Mouse (Mus musculus): ENCODE data around the gene Lima1. TPM values are rescaled to one million over a fixed set of nuclear protein-coding genes. Genes with fewer than 3 reads are reported as not detected.

Lima1 gene
- total and polyA plus RNA-seq, 2 experiments from 2014 or later = 6.4 to 7.8 TPM

- Histone ChIP-seq H3K4me2 (ENCODE audit: low read depth, low read length, poor library complexity, severe bottlenecking) (no peak overlapping the region), H3K27me3 (ENCODE audit: insufficient read depth, low read length) (no peaks in the 10 kb centered on the region), H3K36me3 (ENCODE audit: insufficient read depth, low read length) (0 out of 2 replicates have a peak, but pooled peaks cover 4% of the 10 kb centered on the region), H3K9ac (replicated peaks; ENCODE audit: low read length, poor library complexity, severe bottlenecking) (no peak overlapping the region), H3K9me3 (ENCODE audit: low read length) (no peaks in the 10 kb centered on the region), H3K4me1 (ENCODE audit: insufficient read depth, low read length) (no peaks in the 10 kb centered on the region), H3K4me3 (ENCODE audit: low read depth, low read length) (no peak overlapping the region), H3K27ac (ENCODE audit: low read depth, low read length) (no peak overlapping the region)
- DNase-seq (ENCODE audit: low spot score) (no peak), ATAC-seq (ENCODE audit: low FRiP score) (no peak)
- WGBS = 73% methylated on average over 13 of the region's 13 CpGs
- TF ChIP-seq CTCF (IDR thresholded peaks at IDR 0.05) = no peak
Measured at GRCm38 (mm10) chr15:99847207-99847881, 27.9 kb downstream of the Lima1 start.

DNA sequence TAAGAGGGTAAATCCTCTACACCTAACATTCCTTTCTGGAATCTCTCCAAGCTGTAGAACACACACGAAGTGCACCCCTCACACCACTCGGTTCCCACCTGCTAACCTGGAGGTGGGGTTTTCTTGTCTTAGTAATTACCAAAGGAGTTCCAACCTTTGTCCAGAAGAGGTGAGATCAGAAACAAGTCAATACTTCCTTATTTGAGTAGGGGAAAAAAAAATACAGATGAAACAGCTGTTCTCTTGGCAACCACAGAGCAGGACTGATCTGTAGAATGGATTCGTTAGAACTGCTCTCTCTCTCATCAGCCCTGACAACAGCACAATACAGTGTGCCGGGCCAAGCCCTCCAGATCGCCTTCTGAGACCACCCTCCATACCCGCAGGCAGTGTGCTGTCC lies 28.6 kb downstream of the Lima1 start:
- no peaks in the 10 kb centered on the region for H3K4me1 ChIP-seq (ENCODE audit: insufficient read depth, low read length)
- DNase-seq (ENCODE audit: low spot score) (no peak), ATAC-seq (ENCODE audit: low FRiP score) (no peak)
- H3K4me3 ChIP-seq (ENCODE audit: low read depth, low read length) = no peak overlapping the region
- H3K27ac ChIP-seq (ENCODE audit: low read depth, low read length) = no peak overlapping the region
- WGBS = 38% methylated on average over 6 of the region's 6 CpGs
- H3K9me3 ChIP-seq (ENCODE audit: low read length) = no peaks in the 10 kb centered on the region
- H3K4me2 ChIP-seq (ENCODE audit: low read depth, low read length, poor library complexity, severe bottlenecking) = no peak overlapping the region
- no peak overlapping the region for H3K9ac ChIP-seq (replicated peaks; ENCODE audit: low read length, poor library complexity, severe bottlenecking)
- no peaks in the 10 kb centered on the region for H3K27me3 ChIP-seq (ENCODE audit: insufficient read depth, low read length)
- H3K36me3 ChIP-seq (ENCODE audit: insufficient read depth, low read length) = 0 out of 2 replicates have a peak, but pooled peaks cover 4% of the 10 kb centered on the region
- TF ChIP-seq CTCF (IDR thresholded peaks at IDR 0.05) = no peak

DNA sequence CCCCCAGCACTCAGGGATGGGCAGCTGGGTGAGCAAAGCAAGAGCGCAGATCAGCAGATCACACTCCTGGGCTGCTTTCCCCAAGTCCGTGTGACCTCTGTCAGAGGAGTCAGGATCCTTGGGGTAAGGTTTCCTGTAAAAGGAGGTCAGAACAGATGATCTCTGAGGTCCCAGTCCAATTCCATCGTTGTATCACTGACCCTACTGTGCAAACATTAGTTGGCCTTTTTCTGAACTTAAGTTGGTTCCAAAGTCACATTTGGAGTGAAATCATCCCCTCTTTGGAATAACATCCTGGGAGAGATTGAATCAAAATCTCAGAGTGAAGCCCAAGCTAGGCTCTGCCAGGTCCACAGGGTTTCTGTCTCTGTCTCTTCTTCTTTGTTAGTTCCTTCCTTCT lies 31.4 kb downstream of the Lima1 start:
- 93% methylated on average over 3 of the region's 3 CpGs for WGBS
- no peak overlapping the region for H3K4me2 ChIP-seq (ENCODE audit: low read depth, low read length, poor library complexity, severe bottlenecking)

GRCm38 (mm10) chr15:99839910-99840309 lies 35.3 kb downstream of the Lima1 start:
- Histone ChIP-seq H3K9me3 (ENCODE audit: low read length) (no peaks in the 10 kb centered on the region), H3K4me3 (ENCODE audit: low read depth, low read length) (no peak overlapping the region), H3K4me2 (ENCODE audit: low read depth, low read length, poor library complexity, severe bottlenecking) (no peak overlapping the region), H3K27me3 (ENCODE audit: insufficient read depth, low read length) (no peaks in the 10 kb centered on the region), H3K4me1 (ENCODE audit: insufficient read depth, low read length) (no peaks in the 10 kb centered on the region), H3K36me3 (ENCODE audit: insufficient read depth, low read length) (0 out of 2 replicates have a peak, but pooled peaks cover 4% of the 10 kb centered on the region), H3K9ac (replicated peaks; ENCODE audit: low read length, poor library complexity, severe bottlenecking) (no peak overlapping the region), H3K27ac (ENCODE audit: low read depth, low read length) (no peak overlapping the region)
- 88% methylated on average over 2 of the region's 2 CpGs for WGBS
- ATAC-seq (ENCODE audit: low FRiP score) = no peak
- no peak for DNase-seq (ENCODE audit: low spot score)
- TF ChIP-seq CTCF (IDR thresholded peaks at IDR 0.05) = peak; percentile 41; the same call in 1 of the 2 replicates

More for the DNA sequence above, 31.4 kb downstream of the Lima1 start:
- no peaks in the 10 kb centered on the region for H3K4me1 ChIP-seq (ENCODE audit: insufficient read depth, low read length)
- H3K27me3 ChIP-seq (ENCODE audit: insufficient read depth, low read length) = no peaks in the 10 kb centered on the region
- ATAC-seq (ENCODE audit: low FRiP score) = no peak
- 0 out of 2 replicates have a peak, but pooled peaks cover 4% of the 10 kb centered on the region for H3K36me3 ChIP-seq (ENCODE audit: insufficient read depth, low read length)
- H3K9me3 ChIP-seq (ENCODE audit: low read length) = no peaks in the 10 kb centered on the region
- no peak overlapping the region for H3K27ac ChIP-seq (ENCODE audit: low read depth, low read length)
- H3K4me3 ChIP-seq (ENCODE audit: low read depth, low read length) = no peak overlapping the region
- no peak overlapping the region for H3K9ac ChIP-seq (replicated peaks; ENCODE audit: low read length, poor library complexity, severe bottlenecking)
- TF ChIP-seq CTCF (IDR thresholded peaks at IDR 0.05) = no peak
- no peak for DNase-seq (ENCODE audit: low spot score)

GRCm38 (mm10) chr15:99839165-99839840 lies 36.0 kb downstream of the Lima1 start:
- Histone ChIP-seq H3K4me3 (ENCODE audit: low read depth, low read length) (no peak overlapping the region), H3K4me2 (ENCODE audit: low read depth, low read length, poor library complexity, severe bottlenecking) (no peak overlapping the region), H3K27me3 (ENCODE audit: insufficient read depth, low read length) (no peaks in the 10 kb centered on the region), H3K9ac (replicated peaks; ENCODE audit: low read length, poor library complexity, severe bottlenecking) (no peak overlapping the region), H3K36me3 (ENCODE audit: insufficient read depth, low read length) (0 out of 2 replicates have a peak, but pooled peaks cover 4% of the 10 kb centered on the region), H3K9me3 (ENCODE audit: low read length) (no peaks in the 10 kb centered on the region), H3K27ac (ENCODE audit: low read depth, low read length) (no peak overlapping the region), H3K4me1 (ENCODE audit: insufficient read depth, low read length) (no peaks in the 10 kb centered on the region)
- no peak for DNase-seq (ENCODE audit: low spot score)
- WGBS = 86% methylated on average over 13 of the region's 13 CpGs
- ATAC-seq (ENCODE audit: low FRiP score) = no peak
- no peak for TF ChIP-seq CTCF (IDR thresholded peaks at IDR 0.05)

DNA sequence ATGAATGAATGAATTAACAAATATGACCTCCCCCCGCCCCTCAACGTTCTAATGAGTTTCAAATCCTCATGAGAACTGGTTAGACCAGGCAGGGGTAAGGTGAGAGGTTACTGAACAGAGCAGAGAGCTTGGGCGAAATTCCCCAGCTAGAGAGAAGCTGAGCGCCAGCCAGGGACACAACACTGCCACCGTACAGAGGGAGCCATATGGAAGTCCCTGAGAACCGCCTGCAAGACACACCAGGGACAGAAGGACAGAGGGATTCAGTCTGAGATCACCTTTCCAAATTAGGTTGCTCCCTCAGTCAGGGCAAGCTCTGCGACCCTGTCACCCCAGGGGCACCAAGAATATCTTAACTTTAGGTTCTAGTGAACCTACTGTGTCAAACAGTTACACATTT lies 37.7 kb downstream of the Lima1 start:
- no peak for ATAC-seq (ENCODE audit: low FRiP score)
- Histone ChIP-seq H3K4me3 (ENCODE audit: low read depth, low read length) (no peak overlapping the region), H3K4me2 (ENCODE audit: low read depth, low read length, poor library complexity, severe bottlenecking) (no peak overlapping the region), H3K9ac (replicated peaks; ENCODE audit: low read length, poor library complexity, severe bottlenecking) (no peak overlapping the region), H3K4me1 (ENCODE audit: insufficient read depth, low read length) (no peaks in the 10 kb centered on the region), H3K27me3 (ENCODE audit: insufficient read depth, low read length) (no peaks in the 10 kb centered on the region), H3K9me3 (ENCODE audit: low read length) (no peaks in the 10 kb centered on the region), H3K36me3 (ENCODE audit: insufficient read depth, low read length) (no peaks in the 10 kb centered on the region), H3K27ac (ENCODE audit: low read depth, low read length) (no peak overlapping the region)
- no peak for DNase-seq (ENCODE audit: low spot score)
- WGBS = 86% methylated on average over 7 of the region's 7 CpGs
- TF ChIP-seq CTCF (IDR thresholded peaks at IDR 0.05) = no peak

Measured in midbrain, postnatal 0 days (tissue).